Mouse (Mus musculus) C2C12 (cell line): Measurements from ENCODE around the gene Shmt1. TPM values are rescaled to one million over a fixed set of nuclear protein-coding genes. Genes with fewer than 3 reads are reported as not detected.

Source experiments
- H3K27me3 ChIP-seq: one replicate; pipeline ENCODE4 v1.6.1; 2011; ENCODE audit not compliant: control insufficient read depth, insufficient read depth, insufficient read length
- H3K36me3 ChIP-seq: one replicate; pipeline ENCODE4 v1.6.1; 2011; ENCODE audit not compliant: control insufficient read depth, insufficient read depth
- H3K4me3 ChIP-seq: one replicate; pipeline ENCODE4 v1.5.1; 2011; ENCODE audit warnings: mild to moderate bottlenecking, control low read depth; ENCODE audit not compliant: poor library complexity, insufficient read depth, severe bottlenecking
- H3K79me2 ChIP-seq: one replicate; pipeline ENCODE4 v1.6.1; 2011; ENCODE audit not compliant: control insufficient read depth, insufficient read depth
- H3K79me3 ChIP-seq: one replicate; pipeline ENCODE4 v1.6.1; 2011; ENCODE audit warnings: low read depth, control low read depth
- H3ac ChIP-seq: one replicate; pipeline ENCODE3; 2011; ENCODE audit warnings: low read depth; ENCODE audit not compliant: control insufficient read depth, insufficient read length
- CEBPB ChIP-seq: IDR thresholded peaks from one replicate; pipeline ENCODE4 v1.6.1; 2011; ENCODE audit warnings: low read depth, mild to moderate bottlenecking, control low read depth, moderate library complexity
- CTCF ChIP-seq: IDR thresholded peaks from one replicate; pipeline ENCODE4 v1.5.1; 2011; ENCODE audit not compliant: control insufficient read depth, insufficient read depth, insufficient read length
- FOSL1 ChIP-seq: IDR thresholded peaks from one replicate; pipeline ENCODE4 v1.8.0; 2011; ENCODE audit warnings: mild to moderate bottlenecking, low read length; ENCODE audit not compliant: poor library complexity, insufficient read depth, severe bottlenecking
- MAX ChIP-seq: IDR thresholded peaks from one replicate; pipeline ENCODE4 v1.6.1; 2011; ENCODE audit warnings: mild to moderate bottlenecking, control low read depth
- MYOD1 ChIP-seq: IDR thresholded peaks from one replicate; pipeline ENCODE4 v1.6.1; 2011; ENCODE audit warnings: low read depth; ENCODE audit not compliant: control insufficient read depth, insufficient read length
- MYOG ChIP-seq: IDR thresholded peaks from one replicate; pipeline ENCODE4 v1.6.1; 2011; ENCODE audit not compliant: control insufficient read depth, insufficient read length; ENCODE audit errors: extremely low read depth
- USF1 ChIP-seq: IDR thresholded peaks from one replicate; pipeline ENCODE4 v1.6.1; 2011; ENCODE audit warnings: low read depth, mild to moderate bottlenecking, control low read depth, moderate library complexity
- polyA plus RNA-seq: library from polyadenylated mRNA; unstranded; fragments of >200 nt; fragmentation: generic; extraction: Trizol; gene quantifications from one replicate; pipeline ENCODE4 v1.2.1, GENCODE M21; 2012; ENCODE audit warnings: missing spikeins

Shmt1 gene
- polyA plus RNA-seq, 1 experiment, result 28.7 TPM

- H3K79me2 ChIP-seq, result peaks cover 52% of the 10 kb centered on the region
- no peak overlapping the region for H3K4me3 ChIP-seq
- H3K79me3 ChIP-seq, result peaks cover 32% of the 10 kb centered on the region
- no peak overlapping the region for H3ac ChIP-seq
- H3K36me3 ChIP-seq, result peaks cover 15% of the 10 kb centered on the region
- TF ChIP-seq MAX (no peak), FOSL1 (no peak), CTCF (no peak), MYOD1 (no peak), CEBPB (no peak), USF1 (no peak), MYOG (no peak)
- no peaks in the 10 kb centered on the region for H3K27me3 ChIP-seq
Observed at GRCm38 (mm10) chr11:60809546-60809945, 2.0 kb downstream of the Shmt1 start.

- peaks cover 15% of the 10 kb centered on the region for H3K36me3 ChIP-seq
- H3ac ChIP-seq, result no peak overlapping the region
- TF ChIP-seq MYOD1 (no peak), CEBPB (no peak), CTCF (no peak), USF1 (no peak), MAX (no peak), FOSL1 (no peak), MYOG (no peak)
- H3K79me2 ChIP-seq, result peaks cover 52% of the 10 kb centered on the region
- no peak overlapping the region for H3K4me3 ChIP-seq
- H3K27me3 ChIP-seq, result no peaks in the 10 kb centered on the region
- H3K79me3 ChIP-seq, result peaks cover 32% of the 10 kb centered on the region
Observed at GRCm38 (mm10) chr11:60808286-60809070, 3.0 kb downstream of the Shmt1 start.

DNA sequence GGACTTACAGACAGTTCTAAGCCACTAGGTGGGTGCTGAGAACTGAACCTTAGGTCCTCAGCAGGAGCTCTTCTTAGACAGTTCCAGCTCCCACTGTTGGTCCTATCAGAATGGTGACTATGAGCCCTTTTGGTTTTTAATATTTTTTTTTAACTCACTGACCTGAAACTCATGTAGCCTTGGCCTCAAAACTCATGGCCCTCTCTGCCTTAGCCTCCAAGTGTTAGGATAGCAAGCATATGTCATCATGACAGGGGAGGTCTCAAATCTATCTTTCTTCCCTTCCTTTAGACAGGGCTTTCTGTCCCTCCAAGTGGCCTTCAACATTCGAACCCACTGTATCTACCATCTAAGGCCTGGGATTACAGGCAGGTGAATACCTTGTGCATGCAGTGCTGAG is 10.6 kb downstream of the Shmt1 start:
- no peaks in the 10 kb centered on the region for H3K79me3 ChIP-seq
- H3K79me2 ChIP-seq, result peaks cover 2% of the 10 kb centered on the region
- TF ChIP-seq CTCF (no peak), USF1 (no peak), MYOG (no peak), MYOD1 (no peak), CEBPB (no peak), FOSL1 (no peak), MAX (no peak)
- H3ac ChIP-seq, result no peak overlapping the region
- H3K27me3 ChIP-seq, result no peaks in the 10 kb centered on the region
- H3K36me3 ChIP-seq, result peaks cover 53% of the 10 kb centered on the region
- H3K4me3 ChIP-seq, result no peak overlapping the region

DNA sequence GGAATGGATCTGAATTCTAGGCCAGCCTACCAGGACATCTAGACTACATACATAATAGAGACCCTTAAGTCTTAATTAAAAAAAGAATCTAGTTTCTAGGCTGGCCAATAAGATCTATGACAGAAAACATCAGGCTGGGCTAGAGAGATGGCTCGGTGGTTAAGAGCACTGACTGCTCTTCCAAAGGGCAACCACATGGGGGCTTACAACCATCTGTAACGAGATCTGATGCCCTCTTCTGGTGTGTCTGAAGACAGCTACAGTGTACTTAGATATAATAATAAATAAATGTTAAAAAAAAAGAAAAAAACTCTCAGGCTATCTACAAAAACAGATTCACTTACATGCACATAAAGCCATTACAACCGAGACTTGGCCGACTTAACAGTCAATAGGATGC is 11.5 kb downstream of the Shmt1 start:
- no peak overlapping the region for H3K4me3 ChIP-seq
- no peaks in the 10 kb centered on the region for H3K27me3 ChIP-seq
- H3K79me2 ChIP-seq, result no peaks in the 10 kb centered on the region
- no peak overlapping the region for H3ac ChIP-seq
- TF ChIP-seq MAX (no peak), CTCF (no peak), USF1 (no peak), MYOD1 (no peak), MYOG (no peak), CEBPB (no peak), FOSL1 (no peak)
- peaks cover 54% of the 10 kb centered on the region for H3K36me3 ChIP-seq
- no peaks in the 10 kb centered on the region for H3K79me3 ChIP-seq

- no peaks in the 10 kb centered on the region for H3K27me3 ChIP-seq
- H3K79me3 ChIP-seq, result no peaks in the 10 kb centered on the region
- TF ChIP-seq MAX, result no peak
- TF ChIP-seq CTCF, result no peak
- no peak for TF ChIP-seq USF1
- TF ChIP-seq FOSL1, result no peak
- TF ChIP-seq MYOG, result no peak
- no peak for TF ChIP-seq MYOD1
- TF ChIP-seq CEBPB, result no peak
- H3K36me3 ChIP-seq, result peaks cover 69% of the 10 kb centered on the region
- H3ac ChIP-seq, result no peak overlapping the region
- no peaks in the 10 kb centered on the region for H3K79me2 ChIP-seq
- H3K4me3 ChIP-seq, result no peak overlapping the region
Observed at GRCm38 (mm10) chr11:60796342-60796741, 15.2 kb downstream of the Shmt1 start.

DNA sequence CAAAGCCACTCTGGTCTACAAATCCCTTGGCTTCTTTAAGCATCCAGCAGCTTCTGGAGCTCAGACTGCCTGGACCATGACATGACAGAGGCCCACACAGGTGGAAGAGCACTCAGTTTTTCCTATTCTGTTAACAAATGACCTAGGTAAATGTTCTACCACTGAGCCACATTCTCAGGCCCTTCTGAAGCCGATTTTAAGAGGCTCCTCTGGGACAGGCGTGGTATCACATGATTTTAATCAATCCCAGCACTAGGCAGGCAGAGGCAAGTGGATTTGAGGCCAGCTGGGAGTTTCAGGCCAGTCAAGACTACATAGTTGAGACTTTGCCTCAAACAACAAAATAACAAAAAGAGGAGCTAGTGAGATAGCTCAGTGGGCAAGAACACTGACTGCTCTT is 21.0 kb downstream of the Shmt1 start:
- Histone ChIP-seq H3K27me3 (no peaks in the 10 kb centered on the region), H3ac (no peak overlapping the region), H3K36me3 (peaks cover 88% of the 10 kb centered on the region), H3K79me2 (peaks cover 24% of the 10 kb centered on the region), H3K4me3 (no peak overlapping the region), H3K79me3 (peaks cover 10% of the 10 kb centered on the region)
- TF ChIP-seq MYOG (no peak), MAX (no peak), USF1 (no peak), MYOD1 (no peak), CTCF (no peak), FOSL1 (no peak), CEBPB (no peak)
